Mouse (Mus musculus) testis, adult 2 months (tissue): ENCODE results near the gene Asf1a. TPM values are rescaled to one million over a fixed set of nuclear protein-coding genes. Genes with fewer than 3 reads are reported as not detected.
A peak's percentile ranks its signal among the peaks of the same experiment; 100 is the strongest.

Experiments used
- H3K27ac ChIP-seq: fragments of 200-500 bp; 2 replicates; pipeline ENCODE4 v1.5.1; 2012; ENCODE audit warnings: low read depth, low read length; ENCODE audit not compliant: control insufficient read depth, insufficient read depth
- H3K27me3 ChIP-seq: fragments of 200-500 bp; 2 replicates; pipeline ENCODE4 v1.6.1; 2012; ENCODE audit warnings: mild to moderate bottlenecking, low read length, moderate library complexity; ENCODE audit not compliant: control insufficient read depth, insufficient read depth
- H3K36me3 ChIP-seq: fragments of 200-500 bp; 2 replicates; pipeline ENCODE4 v1.6.1; 2012; ENCODE audit warnings: mild to moderate bottlenecking, low read length; ENCODE audit not compliant: control insufficient read depth, insufficient read depth
- H3K4me1 ChIP-seq: fragments of 200-500 bp; 2 replicates; pipeline ENCODE4 v1.6.1; 2012; ENCODE audit warnings: low read length; ENCODE audit not compliant: control insufficient read depth, insufficient read depth
- H3K4me3 ChIP-seq: fragments of 200-500 bp; 2 replicates; pipeline ENCODE4 v1.5.1; 2012; ENCODE audit warnings: low read depth, mild to moderate bottlenecking, low read length, moderate library complexity, mixed read lengths; ENCODE audit not compliant: control insufficient read depth
- CTCF ChIP-seq: fragments of 200-500 bp; IDR thresholded peaks from 2 replicates; pipeline ENCODE4 v1.5.1; 2012; ENCODE audit warnings: low read depth, mild to moderate bottlenecking, inconsistent platforms, low read length, moderate library complexity; ENCODE audit not compliant: control insufficient read depth, insufficient read depth, insufficient replicate concordance
- POLR2A ChIP-seq: fragments of 200-500 bp; IDR thresholded peaks from 2 replicates; pipeline ENCODE4 v1.6.1; 2012; ENCODE audit warnings: low read depth, mild to moderate bottlenecking, inconsistent platforms, low read length, moderate library complexity; ENCODE audit not compliant: control insufficient read depth
- polyA plus RNA-seq: library from polyadenylated mRNA; depleted of rRNA; stranded (reverse); fragments of >200 nt; gene quantifications from 2 replicates; pipeline ENCODE4 v1.2.3, GENCODE M21; 2012

Asf1a gene
- polyA plus RNA-seq, 1 experiment, result 13.9 TPM

GRCm38 (mm10) chr10:53585777-53586176 lies 10.8 kb upstream of the Asf1a start:
- peaks cover 3% of the 10 kb centered on the region for H3K4me1 ChIP-seq
- no peak for TF ChIP-seq CTCF
- no peak for TF ChIP-seq POLR2A
- H3K4me3 ChIP-seq, result no peak overlapping the region
- H3K27ac ChIP-seq, result no peak overlapping the region
- no peaks in the 10 kb centered on the region for H3K27me3 ChIP-seq
- H3K36me3 ChIP-seq, result no peaks in the 10 kb centered on the region

DNA sequence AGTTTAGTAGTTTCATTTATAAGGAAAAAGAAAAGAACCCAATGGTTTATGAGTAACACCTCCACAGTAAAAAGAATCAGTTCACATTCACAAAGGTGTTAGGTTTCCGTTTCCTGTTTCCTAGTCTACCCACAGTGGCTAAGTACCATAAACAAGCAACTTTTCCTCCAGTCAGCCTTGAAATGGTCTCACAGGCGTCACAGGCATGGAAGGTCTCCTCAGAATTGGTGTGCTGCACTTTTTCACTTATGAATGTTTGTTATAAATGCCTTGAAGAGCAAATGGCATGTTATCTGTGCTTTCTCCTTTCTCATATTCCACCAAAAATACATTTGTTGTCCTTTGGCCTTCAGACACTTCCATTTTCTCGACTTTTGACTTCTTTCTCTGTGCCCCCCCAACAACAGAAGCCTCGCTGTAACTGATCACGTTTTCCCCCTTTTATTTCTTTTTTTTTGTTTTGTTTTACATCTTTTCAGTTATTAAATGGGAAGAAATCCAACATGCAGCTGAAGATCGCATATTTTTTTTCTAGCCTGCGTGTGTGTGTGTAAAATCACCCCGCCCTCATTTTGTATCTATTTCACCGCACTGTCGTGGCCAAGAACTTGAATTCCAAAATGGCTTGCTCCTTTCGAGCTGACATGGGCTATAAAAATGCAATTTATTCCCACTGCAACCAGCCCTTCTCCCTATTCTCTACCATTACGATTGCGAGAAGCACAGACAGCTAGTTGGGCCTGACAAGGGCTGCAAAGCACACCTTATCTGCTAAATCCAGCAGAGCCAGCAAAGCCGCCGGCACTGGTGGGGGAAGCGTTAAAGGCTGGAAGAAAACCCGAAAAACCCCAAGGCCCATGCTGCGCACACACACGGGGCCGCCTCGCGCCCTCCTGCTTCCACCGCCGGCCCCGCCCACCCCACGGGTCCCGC lies 547 bp upstream of the Asf1a start:
- Histone ChIP-seq H3K4me3 (peak overlapping the region; percentile 93), H3K36me3 (no peaks in the 10 kb centered on the region), H3K27me3 (no peaks in the 10 kb centered on the region), H3K27ac (peak overlapping the region; percentile 79), H3K4me1 (peaks cover 3% of the 10 kb centered on the region; the same call in 1 of the 2 replicates)
- TF ChIP-seq CTCF, result no peak
- TF ChIP-seq POLR2A, result no peak

GRCm38 (mm10) chr10:53597121-53597881 lies 744 bp downstream of the Asf1a start:
- TF ChIP-seq CTCF (no peak), POLR2A (no peak; the same call in 1 of the 2 replicates)
- Histone ChIP-seq H3K27ac (peak overlapping the region; percentile 94), H3K4me3 (peak overlapping the region; percentile 92), H3K36me3 (no peaks in the 10 kb centered on the region), H3K27me3 (no peaks in the 10 kb centered on the region), H3K4me1 (peaks cover 3% of the 10 kb centered on the region; the same call in 1 of the 2 replicates)

DNA sequence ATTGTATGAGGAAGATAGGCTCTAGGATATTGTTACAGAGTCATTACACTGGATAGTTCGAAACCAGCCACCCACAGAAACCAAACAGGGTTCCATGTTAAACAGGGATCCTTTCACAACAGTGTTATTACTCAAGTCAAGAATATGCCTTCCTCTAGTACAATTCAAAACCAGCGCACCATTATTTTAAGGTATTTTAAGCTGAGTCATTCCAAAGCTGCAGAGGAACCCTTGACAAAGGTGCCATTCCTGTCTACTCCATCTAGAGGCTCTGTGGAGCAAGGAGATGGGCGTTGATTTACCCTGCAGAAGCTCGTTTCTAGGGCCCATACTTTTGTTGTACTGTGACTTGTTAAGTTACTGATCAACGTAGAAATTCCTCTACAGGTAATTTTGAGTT lies 2.3 kb downstream of the Asf1a start:
- Histone ChIP-seq H3K27ac (no peak overlapping the region), H3K27me3 (no peaks in the 10 kb centered on the region), H3K36me3 (no peaks in the 10 kb centered on the region), H3K4me1 (peaks cover 3% of the 10 kb centered on the region; the same call in 1 of the 2 replicates), H3K4me3 (no peak overlapping the region)
- no peak for TF ChIP-seq CTCF
- TF ChIP-seq POLR2A, result no peak

- TF ChIP-seq CTCF, result no peak
- no peak for TF ChIP-seq POLR2A
- Histone ChIP-seq H3K36me3 (no peaks in the 10 kb centered on the region), H3K4me1 (no peaks in the 10 kb centered on the region), H3K27ac (no peak overlapping the region), H3K4me3 (no peak overlapping the region), H3K27me3 (no peaks in the 10 kb centered on the region)
Measured at GRCm38 (mm10) chr10:53605328-53605727, 8.8 kb downstream of the Asf1a start.

GRCm38 (mm10) chr10:53608274-53608673 lies 11.7 kb downstream of the Asf1a start:
- H3K4me3 ChIP-seq, result no peak overlapping the region
- H3K27ac ChIP-seq, result no peak overlapping the region
- H3K36me3 ChIP-seq, result no peaks in the 10 kb centered on the region
- H3K4me1 ChIP-seq, result no peaks in the 10 kb centered on the region
- H3K27me3 ChIP-seq, result no peaks in the 10 kb centered on the region
- TF ChIP-seq CTCF (no peak), POLR2A (no peak)

GRCm38 (mm10) chr10:53612172-53612571 lies 15.6 kb downstream of the Asf1a start:
- TF ChIP-seq POLR2A (no peak), CTCF (no peak)
- Histone ChIP-seq H3K27ac (no peak overlapping the region), H3K4me1 (no peaks in the 10 kb centered on the region), H3K27me3 (no peaks in the 10 kb centered on the region), H3K4me3 (no peak overlapping the region), H3K36me3 (no peaks in the 10 kb centered on the region)
